Mouse (Mus musculus) kidney, postnatal 4 days (tissue): ENCODE data around the gene Gjd3.

ENCODE experiments used
- DNase-seq, 2 experiments: peaks; one replicate each; pipeline ENCODE4 v3.0.0; 2021; ENCODE audit warnings: mixed read lengths in 2 of 2

The Gjd3 gene

DNA sequence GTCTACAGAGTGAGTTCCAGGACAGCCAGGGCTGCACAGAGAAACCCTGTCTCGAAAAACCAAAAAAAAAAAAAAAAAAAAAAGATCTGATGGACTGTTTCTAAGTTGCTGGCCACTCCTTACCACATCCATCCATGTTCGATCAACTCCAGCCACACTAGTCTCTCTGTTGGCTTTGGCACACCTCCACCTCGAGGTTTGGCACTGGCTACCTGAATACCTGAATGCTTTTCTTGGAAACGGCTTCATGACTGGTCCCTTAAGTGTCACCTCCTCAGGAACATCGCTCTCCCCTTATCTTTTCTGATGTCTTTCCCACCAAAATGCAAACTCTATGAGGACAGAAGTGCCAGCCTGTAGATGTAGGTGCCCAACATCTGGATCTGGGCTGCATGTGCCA lies 3.5 kb downstream of the Gjd3 start:
- no peak for DNase-seq

GRCm38 (mm10) chr11:98978526-98979148 lies 4.2 kb downstream of the Gjd3 start:
- DNase-seq, result no peak

- peak; percentile 85 to 88 for DNase-seq
Measured at GRCm38 (mm10) chr11:98974871-98975719, 7.7 kb downstream of the Gjd3 start.

DNA sequence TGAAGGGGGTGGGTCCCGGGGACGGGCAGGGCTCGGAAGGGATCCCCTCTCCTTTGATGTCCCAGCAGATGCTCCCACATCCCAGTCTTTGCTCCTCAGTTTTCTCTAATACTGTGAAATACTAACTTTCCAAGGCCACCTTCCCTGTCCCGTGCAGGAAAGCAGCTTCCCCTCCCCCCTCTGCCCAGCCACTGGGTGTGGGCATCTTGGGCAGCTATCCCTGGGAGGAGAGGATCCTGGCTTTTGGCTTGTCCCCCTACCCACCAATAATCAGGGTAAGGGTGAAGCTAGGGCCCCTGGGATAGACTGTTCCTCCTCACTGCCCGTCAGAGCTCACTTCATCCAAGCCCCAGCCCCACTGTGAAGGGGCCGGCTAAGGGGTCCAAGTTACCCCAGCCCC lies 8.6 kb downstream of the Gjd3 start:
- no peak for DNase-seq

GRCm38 (mm10) chr11:98973584-98973983 lies 9.2 kb downstream of the Gjd3 start:
- peak; percentile 53 to 63 for DNase-seq

- DNase-seq, result no peak
Measured at GRCm38 (mm10) chr11:98972801-98973360, 9.9 kb downstream of the Gjd3 start.

- peak; percentile 93 for DNase-seq
Measured at GRCm38 (mm10) chr11:98972215-98972614, 10.6 kb downstream of the Gjd3 start.

GRCm38 (mm10) chr11:98971316-98972031 lies 11.3 kb downstream of the Gjd3 start:
- peak; percentile 74 to 81 for DNase-seq

DNA sequence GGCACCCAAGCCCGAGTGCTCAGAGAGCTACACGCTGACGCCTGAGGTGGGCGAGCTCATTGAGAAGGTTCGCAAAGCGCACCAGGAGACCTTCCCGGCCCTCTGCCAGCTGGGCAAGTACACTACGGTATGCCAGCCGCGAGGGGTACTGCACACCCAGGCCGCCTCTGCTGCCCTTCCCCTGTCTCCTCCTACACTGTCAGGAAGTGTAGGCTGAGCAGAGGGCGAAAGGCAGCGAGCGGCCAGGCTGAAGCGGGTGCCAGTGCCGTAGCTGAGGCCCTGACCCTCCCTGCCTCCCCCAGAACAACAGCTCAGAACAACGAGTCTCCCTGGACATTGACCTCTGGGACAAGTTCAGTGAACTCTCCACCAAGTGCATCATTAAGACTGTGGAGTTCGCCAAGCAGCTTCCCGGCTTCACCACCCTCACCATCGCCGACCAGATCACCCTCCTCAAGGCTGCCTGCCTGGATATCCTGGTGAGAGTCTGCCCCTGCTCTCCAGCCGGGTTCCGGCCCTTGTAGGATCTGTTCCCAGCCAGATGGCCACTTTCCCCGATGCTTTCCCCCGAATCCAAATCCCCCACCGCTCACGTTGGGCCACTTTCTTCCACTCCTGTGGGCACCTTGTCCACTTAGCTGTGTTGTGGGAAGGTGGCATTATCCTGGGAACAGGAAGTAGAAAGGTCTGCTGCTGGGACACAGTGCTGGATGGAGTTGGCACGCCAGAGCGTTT lies 12.5 kb downstream of the Gjd3 start:
- peak; percentile 59 to 71 for DNase-seq

- peak in 1 of 2 experiments; percentile 58 for DNase-seq
Measured at GRCm38 (mm10) chr11:98969496-98969927, 13.3 kb downstream of the Gjd3 start.

- peak; percentile 32 to 47 for DNase-seq
Measured at GRCm38 (mm10) chr11:98968716-98969495, 13.9 kb downstream of the Gjd3 start.

GRCm38 (mm10) chr11:98968079-98968478 lies 14.7 kb downstream of the Gjd3 start:
- DNase-seq, result no peak

GRCm38 (mm10) chr11:98966499-98967141 lies 16.2 kb downstream of the Gjd3 start:
- DNase-seq, result peak; percentile 61 to 71

DNA sequence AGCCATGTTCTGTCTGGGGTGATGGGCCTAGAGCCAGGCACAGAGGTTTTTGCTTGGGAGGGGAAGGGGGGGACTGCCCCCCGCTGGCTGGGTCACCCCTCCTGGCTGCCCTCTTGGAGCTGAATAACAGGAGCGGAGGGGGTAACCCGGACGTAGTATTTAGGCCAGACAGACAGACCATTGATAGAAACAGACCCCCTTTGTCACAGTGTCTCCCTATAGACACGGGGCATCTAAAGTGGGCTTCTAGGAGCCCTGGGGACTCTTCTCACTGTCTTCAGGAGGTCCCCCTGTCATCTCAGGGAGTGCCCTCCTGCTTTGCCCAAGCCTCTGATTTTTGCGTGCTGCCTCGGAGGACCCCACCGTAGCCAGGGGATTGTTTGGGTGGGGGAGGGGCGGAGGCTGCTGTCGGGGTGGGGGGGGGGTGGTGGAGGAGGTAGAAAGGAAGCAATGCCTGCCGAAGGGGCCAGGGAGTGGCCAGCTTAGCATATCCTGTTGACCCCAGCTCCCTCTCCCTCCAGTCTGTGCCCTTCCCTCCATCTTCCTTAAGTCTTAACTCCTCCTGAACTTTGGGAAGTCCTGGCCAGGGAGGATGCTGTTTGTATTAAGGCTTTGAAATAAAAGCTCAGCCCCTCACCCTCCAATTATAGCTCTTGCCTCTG lies 17.3 kb downstream of the Gjd3 start:
- peak in 1 of 2 experiments; percentile 37 for DNase-seq

GRCm38 (mm10) chr11:98964616-98965415 lies 18.0 kb downstream of the Gjd3 start:
- DNase-seq, result peak in 1 of 2 experiments; percentile 37

DNA sequence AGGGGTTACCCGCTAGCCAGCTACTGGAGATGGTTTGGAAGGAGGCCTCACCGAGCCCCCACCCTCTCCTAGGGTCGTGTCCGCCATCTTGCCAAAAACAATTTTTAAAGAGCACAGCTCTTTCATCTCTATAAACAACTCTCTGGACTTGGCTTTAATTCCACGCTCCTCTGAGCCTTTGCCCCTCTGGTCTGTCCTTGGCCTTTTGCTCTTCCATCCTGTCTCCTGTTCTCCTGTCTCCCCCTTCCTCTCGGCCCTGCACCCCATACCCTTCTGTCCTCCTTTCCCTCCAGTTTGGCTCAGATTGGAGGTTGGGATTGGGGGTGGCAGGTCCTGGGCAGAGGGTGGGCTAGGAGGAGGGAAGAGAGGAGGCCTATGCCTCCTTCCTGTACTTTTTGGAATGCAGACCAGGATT lies 18.6 kb downstream of the Gjd3 start:
- DNase-seq, result no peak

DNA sequence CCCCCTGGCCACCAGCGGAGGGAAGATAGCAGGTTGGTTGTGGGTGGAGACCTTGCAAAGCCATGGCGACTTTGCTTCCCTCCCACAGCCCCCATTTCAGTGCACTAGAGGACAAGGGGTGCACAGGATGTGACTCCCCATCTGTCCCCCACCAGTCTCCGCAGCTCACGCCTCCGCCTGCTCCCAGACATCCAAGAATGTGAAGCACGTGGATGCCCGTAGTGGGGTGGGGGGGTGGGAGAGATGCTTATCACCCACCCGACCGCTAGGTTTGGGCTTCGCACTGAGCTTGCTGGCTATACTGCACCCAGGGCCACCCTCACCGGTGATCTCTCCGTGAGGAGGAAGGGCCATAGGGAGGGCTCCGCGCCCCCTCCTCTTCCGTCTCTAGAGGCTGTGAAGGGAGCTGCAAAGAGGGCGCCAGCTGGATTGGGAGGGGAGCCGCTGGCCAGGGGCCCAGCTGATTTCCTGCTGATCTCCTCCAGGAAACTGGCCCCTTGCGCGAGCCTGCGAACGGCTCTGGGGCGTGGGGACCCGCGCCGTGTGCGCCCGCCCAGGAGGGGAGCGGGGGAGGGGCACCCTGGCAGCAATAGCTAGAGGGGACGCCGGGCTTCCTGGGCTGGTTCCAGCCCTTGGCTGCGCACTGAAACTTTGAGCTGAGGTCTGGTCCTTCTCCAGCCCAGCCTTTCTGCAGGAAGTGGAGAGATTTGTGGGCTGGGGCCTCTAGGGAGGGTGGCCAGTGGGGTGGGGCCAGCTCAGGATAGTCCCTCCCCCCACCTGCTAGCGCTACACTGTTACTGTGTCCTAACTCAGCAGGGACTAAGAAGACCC lies 19.4 kb downstream of the Gjd3 start:
- DNase-seq, result peak; percentile 92 to 95

- DNase-seq, result peak in 1 of 2 experiments; percentile 36
Measured at GRCm38 (mm10) chr11:98962421-98963095, 20.3 kb downstream of the Gjd3 start.
